Mouse (Mus musculus) spleen, postnatal 0 days (tissue): ENCODE results near the gene Gm20481. TPM values are rescaled to one million over a fixed set of nuclear protein-coding genes. Genes with fewer than 3 reads are reported as not detected.

ENCODE experiments used
- polyA plus RNA-seq: library from polyadenylated mRNA; unstranded; fragments of >200 nt; fragmentation: Nextera tagmentation; extraction: Ambion mirVana; gene quantifications from 2 replicates; pipeline ENCODE4 v1.2.1, GENCODE M21; 2015

Gene Gm20481
- not detected in 2 replicates for polyA plus RNA-seq

DNA sequence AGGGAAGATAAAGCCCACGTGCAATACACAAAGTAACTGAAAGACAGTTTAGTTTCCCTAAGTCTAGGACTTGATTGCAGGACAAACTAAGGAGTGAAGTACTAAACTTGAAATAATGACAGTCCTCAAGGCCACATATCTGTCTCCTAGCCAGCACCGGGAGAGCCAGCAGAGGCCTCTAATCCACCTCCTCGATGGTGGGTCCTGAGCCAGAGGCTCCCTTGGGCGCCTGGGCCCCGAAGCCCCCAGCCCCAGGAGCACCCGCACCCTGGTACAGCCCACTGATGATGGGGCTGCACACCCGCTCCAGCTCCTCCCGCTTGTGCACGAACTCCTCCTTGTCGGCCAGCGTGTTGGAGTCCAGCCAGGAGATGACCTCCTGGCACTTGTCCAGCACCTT, at the start of gene Gm20481:
Gene Gm20481, plus strand, starts transcription at position 91 of the 400 bp plus-strand sequence.

DNA sequence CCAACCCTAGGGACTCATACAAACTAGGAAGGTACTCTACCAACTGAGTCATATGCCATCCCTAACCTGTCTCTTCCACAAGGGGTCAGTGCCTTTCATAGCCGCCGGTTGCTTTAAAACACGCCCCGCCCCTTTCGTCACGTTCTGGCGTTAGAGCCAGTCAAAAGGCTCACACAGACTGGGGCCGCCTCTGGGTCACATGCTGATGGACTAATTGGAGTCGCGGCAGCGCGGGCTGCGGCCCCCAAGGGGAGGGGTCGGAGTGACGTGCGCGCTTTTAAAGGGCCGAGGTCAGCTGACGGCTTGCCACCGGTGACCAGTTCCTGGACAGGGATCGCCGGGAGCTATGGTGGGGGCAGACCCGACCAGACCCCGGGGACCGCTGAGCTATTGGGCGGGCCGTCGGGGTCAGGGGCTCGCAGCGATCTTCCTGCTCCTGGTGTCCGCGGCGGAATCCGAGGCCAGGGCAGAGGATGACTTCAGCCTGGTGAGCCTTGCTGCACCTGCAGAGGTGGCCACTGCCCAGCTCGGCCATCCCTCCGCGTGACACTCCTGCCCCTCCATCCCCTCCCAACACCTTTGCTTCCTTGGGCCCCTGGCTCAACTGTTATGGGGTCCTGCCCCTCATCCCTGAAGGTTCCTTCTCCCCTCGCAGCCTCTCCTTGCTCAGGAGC, 38.5 kb upstream of the Gm20481 start, which contains the start of gene Neu1:
Gene Neu1, plus strand, starts transcription at position 193 of the 674 bp plus-strand sequence.

DNA sequence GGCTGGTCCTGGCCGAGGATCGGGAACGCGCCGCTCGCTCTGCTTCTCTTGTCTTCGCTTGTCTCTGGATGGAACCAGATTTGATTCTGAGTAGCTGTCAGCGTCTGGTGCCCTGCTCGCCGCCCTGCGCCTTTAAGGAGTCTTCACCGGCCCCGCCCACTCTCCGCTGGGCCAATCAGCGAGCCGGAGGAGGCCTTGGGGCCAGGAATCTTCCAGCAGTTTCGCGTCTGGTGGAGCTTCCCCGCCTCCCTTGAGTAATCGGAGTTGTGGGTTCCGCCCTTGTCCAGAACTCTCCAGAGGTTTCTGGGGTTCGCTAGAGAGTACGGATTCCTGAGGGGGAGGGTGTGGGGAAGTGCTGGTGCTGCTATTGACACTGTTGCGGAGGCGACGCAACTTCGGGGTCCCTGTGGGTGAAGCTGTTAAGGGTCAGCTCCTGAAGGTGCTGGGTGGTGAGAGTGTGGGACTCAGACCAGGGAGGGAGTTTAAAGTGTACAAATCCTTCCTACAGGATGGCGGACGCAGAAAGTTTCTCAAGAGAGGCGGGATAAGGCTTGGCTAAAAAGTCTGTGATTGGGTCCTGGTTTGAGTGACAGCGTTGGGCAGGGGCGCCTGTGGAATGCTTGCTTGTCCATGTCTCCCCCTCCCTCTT, 10.5 kb upstream of the Gm20481 start, which contains the start of gene Hspa1b:
Gene Hspa1b, minus strand, starts transcription at position 109 of the 649 bp plus-strand sequence.

DNA sequence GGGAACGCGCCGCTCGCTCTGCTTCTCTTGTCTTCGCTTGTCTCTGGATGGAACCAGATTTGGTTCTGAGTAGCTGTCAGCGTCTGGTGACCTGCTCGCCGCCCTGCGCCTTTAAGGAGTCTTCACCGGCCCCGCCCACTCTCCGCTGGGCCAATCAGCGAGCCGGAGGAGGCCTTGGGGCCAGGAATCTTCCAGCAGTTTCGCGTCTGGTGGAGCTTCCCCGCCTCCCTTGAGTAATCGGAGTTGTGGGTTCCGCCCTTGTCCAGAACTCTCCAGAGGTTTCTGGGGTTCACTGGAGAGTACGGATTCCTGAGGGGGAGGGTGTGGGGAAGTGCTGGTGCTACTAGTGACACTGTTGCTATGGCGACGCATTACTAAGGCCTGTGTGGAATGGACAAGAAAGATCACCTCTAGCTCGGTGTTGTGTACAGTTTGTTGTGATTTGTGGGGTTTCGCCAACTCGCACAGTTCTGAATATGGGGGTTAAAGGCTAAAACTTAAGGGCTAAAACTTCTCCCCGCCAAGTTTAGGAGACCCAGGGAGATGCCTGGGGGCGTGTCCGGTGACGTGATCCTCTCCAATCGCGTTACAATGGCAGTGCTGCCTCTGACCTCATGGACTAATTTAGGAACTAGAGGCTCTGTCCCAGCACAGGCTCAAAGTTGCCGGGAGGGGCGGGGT, 2.5 kb downstream of the Gm20481 start, which contains the start of the genes Hspa1a and Hspa1l:
Gene Hspa1a, minus strand, starts transcription at position 88 of the 681 bp plus-strand sequence.
Gene Hspa1l, plus strand, starts transcription at position 635 of the 681 bp plus-strand sequence.

DNA sequence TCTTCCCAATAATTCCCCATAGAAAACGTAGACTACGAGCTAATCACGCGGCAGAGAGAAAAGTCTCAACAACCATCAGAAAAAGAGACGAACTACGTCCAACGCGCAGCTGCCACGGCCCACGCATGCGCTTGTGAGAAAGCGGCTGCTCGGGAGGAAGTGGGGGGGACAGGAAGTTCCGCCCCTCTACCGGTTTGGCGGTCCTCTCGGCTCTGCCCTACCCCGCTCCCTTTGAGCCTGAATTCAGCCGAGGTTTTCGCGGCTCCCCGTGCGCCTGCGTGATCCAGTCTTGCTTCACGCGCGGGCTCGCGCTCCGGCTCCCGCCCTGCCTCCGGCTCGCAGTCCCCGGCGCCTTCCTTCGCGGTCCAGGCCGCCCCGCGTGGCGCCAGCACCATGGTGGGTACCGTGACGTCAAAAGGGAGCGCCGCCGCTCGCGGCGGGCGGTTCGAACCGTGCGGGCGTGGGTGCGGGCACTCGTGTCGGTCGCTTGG, 12.0 kb downstream of the Gm20481 start, which contains the start of gene Lsm2:
Gene Lsm2, plus strand, starts transcription at position 173 of the 491 bp plus-strand sequence.

DNA sequence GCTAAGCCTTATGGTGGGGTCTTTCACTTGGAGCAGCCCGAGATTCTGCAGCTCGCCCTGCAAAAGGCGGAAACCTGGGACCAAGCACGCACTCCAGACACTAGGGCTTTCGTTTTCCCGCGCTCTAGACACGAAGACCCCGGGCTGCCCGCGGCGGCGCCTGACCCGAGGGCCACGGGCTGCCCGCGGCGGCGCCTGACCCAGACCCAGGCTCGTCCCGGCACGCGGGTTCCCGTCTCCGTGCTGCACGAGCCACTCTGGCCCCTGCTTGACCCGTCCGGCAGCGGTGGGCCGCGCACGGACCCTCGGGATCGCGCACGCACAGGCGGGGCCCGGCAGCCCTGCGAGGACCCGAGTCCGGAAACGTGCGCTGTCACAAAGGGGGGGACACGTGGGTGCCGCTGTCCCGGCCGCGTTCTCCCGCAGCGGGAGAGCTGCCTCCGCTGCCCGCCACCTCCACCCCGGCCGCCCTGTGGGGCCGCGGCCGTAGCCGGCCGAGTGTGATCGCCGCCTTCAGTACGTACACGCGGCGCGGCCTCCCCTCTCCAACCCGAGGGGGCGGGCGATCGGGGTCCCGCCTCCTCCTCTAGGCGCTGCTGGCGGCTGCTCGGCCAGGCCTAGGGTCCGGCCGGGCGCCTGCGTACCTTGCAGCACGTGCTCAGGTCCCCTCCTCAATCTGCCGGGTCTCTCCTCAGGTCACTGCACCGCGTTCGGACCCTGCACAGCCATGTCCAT, 31.2 kb downstream of the Gm20481 start, which contains the start of gene Vars:
Gene Vars, plus strand, starts transcription at position 271 of the 735 bp plus-strand sequence.

DNA sequence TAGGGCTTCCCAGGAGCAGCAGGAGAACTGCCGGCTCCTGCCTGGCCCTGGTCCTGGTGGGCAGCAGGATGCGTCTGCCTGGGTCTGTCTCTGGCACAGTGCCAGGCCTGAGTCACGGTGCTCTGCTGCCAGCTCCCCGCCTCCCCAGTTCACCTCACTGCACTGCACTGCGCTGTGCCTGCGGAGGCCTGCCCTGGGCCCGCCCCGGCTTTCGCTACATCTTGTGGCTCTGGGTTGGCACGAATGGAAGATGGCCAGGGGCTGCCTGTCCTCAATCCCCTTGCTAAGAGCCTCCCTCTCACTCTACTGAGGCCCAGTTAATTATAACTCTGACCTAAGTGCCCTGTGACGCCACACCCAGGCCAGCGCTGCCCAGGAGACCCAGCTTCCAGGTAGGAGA, 46.7 kb downstream of the Gm20481 start, which contains the start of gene Vwa7:
Gene Vwa7, plus strand, starts transcription at position 204 of the 400 bp plus-strand sequence.

Other genes starting within 250 kb of the Gm20481 start
- 2.7 and 2.8 TPM in 2 replicates for gene C4b, start 226.0 kb upstream of the Gm20481 start, polyA plus RNA-seq
- not detected in 2 replicates for gene Cyp21a1, start 165.4 kb upstream of the Gm20481 start, polyA plus RNA-seq
- gene Stk19, start 133.0 kb upstream of the Gm20481 start, polyA plus RNA-seq, result 33.1 and 34.3 TPM in 2 replicates
- 32.9 and 33.7 TPM in 2 replicates for gene Dxo, start 132.9 kb upstream of the Gm20481 start, polyA plus RNA-seq
- 22.8 and 27.9 TPM in 2 replicates for gene Skiv2l, start 119.7 kb upstream of the Gm20481 start, polyA plus RNA-seq
- 49.8 and 51.5 TPM in 2 replicates for gene Nelfe, start 119.5 kb upstream of the Gm20481 start, polyA plus RNA-seq
- 5.7 and 8.3 TPM in 2 replicates for gene Cfb, start 107.4 kb upstream of the Gm20481 start, polyA plus RNA-seq
- gene Zbtb12, start 90.4 kb upstream of the Gm20481 start, polyA plus RNA-seq, result 0.99 and 1.2 TPM in 2 replicates
- not detected in 2 replicates for gene Gm20547, start 87.9 kb upstream of the Gm20481 start, polyA plus RNA-seq
- 7.5 and 11.8 TPM in 2 replicates for gene C2, start 71.6 kb upstream of the Gm20481 start, polyA plus RNA-seq
- gene Ehmt2, start 71.4 kb upstream of the Gm20481 start, polyA plus RNA-seq, result 26.6 and 32.9 TPM in 2 replicates
- 0.08 and 0.25 TPM in 2 replicates for gene Slc44a4, start 55.4 kb upstream of the Gm20481 start, polyA plus RNA-seq
- gene Neu1, start 38.7 kb upstream of the Gm20481 start, polyA plus RNA-seq, result 15.6 and 21.0 TPM in 2 replicates
- gene Hspa1b, start 10.7 kb upstream of the Gm20481 start, polyA plus RNA-seq, result 0.13 and 0.32 TPM in 2 replicates
- gene Hspa1a, start 2.2 kb downstream of the Gm20481 start, polyA plus RNA-seq, result 1.7 and 1.8 TPM in 2 replicates
- gene Hspa1l, start 2.8 kb downstream of the Gm20481 start, polyA plus RNA-seq, result 0.23 and 0.30 TPM in 2 replicates
- gene Lsm2, start 11.9 kb downstream of the Gm20481 start, polyA plus RNA-seq, result 138 and 160 TPM in 2 replicates
- gene Vars, start 31.1 kb downstream of the Gm20481 start, polyA plus RNA-seq, result 104 and 108 TPM in 2 replicates
- gene Vwa7, start 46.7 kb downstream of the Gm20481 start, polyA plus RNA-seq, result 0.40 and 0.49 TPM in 2 replicates
- gene Sapcd1, start 58.1 kb downstream of the Gm20481 start, polyA plus RNA-seq, result 19.7 and 23.0 TPM in 2 replicates
- 6.9 and 8.1 TPM in 2 replicates for gene Msh5, start 76.8 kb downstream of the Gm20481 start, polyA plus RNA-seq
- 245 and 258 TPM in 2 replicates for gene Clic1, start 80.1 kb downstream of the Gm20481 start, polyA plus RNA-seq
- 52.0 and 69.5 TPM in 2 replicates for gene Ddah2, start 89.1 kb downstream of the Gm20481 start, polyA plus RNA-seq
- gene Ly6g6c, start 95.5 kb downstream of the Gm20481 start, polyA plus RNA-seq, result 0.17 TPM in 1 of 2 replicates, not detected in the other
- 2.5 and 3.1 TPM in 2 replicates for gene Mpig6b, start 96.3 kb downstream of the Gm20481 start, polyA plus RNA-seq
- 0.23 and 0.47 TPM in 2 replicates for gene Ly6g6e, start 107.0 kb downstream of the Gm20481 start, polyA plus RNA-seq
- 1.2 and 2.1 TPM in 2 replicates for gene Ly6g6d, start 108.2 kb downstream of the Gm20481 start, polyA plus RNA-seq
- gene Ly6g6f, start 115.7 kb downstream of the Gm20481 start, polyA plus RNA-seq, result 1.4 and 2.2 TPM in 2 replicates
- gene Abhd16a, start 119.4 kb downstream of the Gm20481 start, polyA plus RNA-seq, result 101 and 108 TPM in 2 replicates
- gene Ly6g5c, start 138.4 kb downstream of the Gm20481 start, polyA plus RNA-seq, result not detected in 2 replicates
- 0.81 and 1.3 TPM in 2 replicates for gene Ly6g5b, start 145.5 kb downstream of the Gm20481 start, polyA plus RNA-seq
- gene Gpank1, start 151.5 kb downstream of the Gm20481 start, polyA plus RNA-seq, result 19.0 and 20.3 TPM in 2 replicates
- gene Csnk2b, start 152.1 kb downstream of the Gm20481 start, polyA plus RNA-seq, result 191 and 199 TPM in 2 replicates
- 6.7 and 8.1 TPM in 2 replicates for gene D17H6S53E, start 156.5 kb downstream of the Gm20481 start, polyA plus RNA-seq
- gene Apom, start 162.1 kb downstream of the Gm20481 start, polyA plus RNA-seq, result 0.17 and 0.64 TPM in 2 replicates
- 31.2 and 32.4 TPM in 2 replicates for gene Bag6, start 165.3 kb downstream of the Gm20481 start, polyA plus RNA-seq
- gene Prrc2a, start 195.0 kb downstream of the Gm20481 start, polyA plus RNA-seq, result 85.1 and 90.0 TPM in 2 replicates
- 36.5 and 52.2 TPM in 2 replicates for gene Aif1, start 206.2 kb downstream of the Gm20481 start, polyA plus RNA-seq
- gene Lst1, start 218.5 kb downstream of the Gm20481 start, polyA plus RNA-seq, result 93.5 and 134 TPM in 2 replicates
- 24.4 and 36.4 TPM in 2 replicates for gene Ltb, start 224.5 kb downstream of the Gm20481 start, polyA plus RNA-seq
- 1.7 and 2.2 TPM in 2 replicates for gene Tnf, start 232.1 kb downstream of the Gm20481 start, polyA plus RNA-seq
- 0.17 and 0.79 TPM in 2 replicates for gene Lta, start 235.4 kb downstream of the Gm20481 start, polyA plus RNA-seq